Mouse (Mus musculus) kidney, postnatal 10 days (tissue): ENCODE measurements around the gene Gm3629.
"Not testable (repeated sequence)": the region's sequence is repeated elsewhere in the genome, so short reads cannot be mapped to it uniquely, and the experiment has no call there.

Experiments used
- DNase-seq: peaks from one replicate; pipeline ENCODE4 v3.0.0; 2021; ENCODE audit warnings: mixed read lengths

Gm3629 gene

GRCm38 (mm10) chr14:6590513-6590912 is at the start of gene Gm3629:
TSS of gene Gm3629 (minus strand) at chr14:6590613.
- not testable (repeated sequence) for DNase-seq

GRCm38 (mm10) chr14:6622318-6622717 is 31.9 kb upstream of the Gm3629 start, which contains the start of gene Gm3460:
TSS of gene Gm3460 (minus strand) at chr14:6622418.
- DNase-seq: not testable (repeated sequence)

- DNase-seq: peak; percentile 7
Measured at GRCm38 (mm10) chr14:6606436-6606835, 16.0 kb upstream of the Gm3629 start.

GRCm38 (mm10) chr14:6605004-6605403 is 14.6 kb upstream of the Gm3629 start:
- peak; percentile 34 for DNase-seq

- DNase-seq: peak; percentile 3
Measured at GRCm38 (mm10) chr14:6604551-6604950, 14.1 kb upstream of the Gm3629 start.

GRCm38 (mm10) chr14:6537190-6537589 is 53.2 kb downstream of the Gm3629 start, which contains the start of gene Gm8356:
TSS of gene Gm8356 (minus strand) at chr14:6537290.
- DNase-seq: not testable (repeated sequence)
